Mouse (Mus musculus) olfactory bulb, adult 2 months (tissue): ENCODE results near the gene Rab44. TPM values are rescaled to one million over a fixed set of nuclear protein-coding genes. Genes with fewer than 3 reads are reported as not detected.

Experiments used
- H3K27ac ChIP-seq: fragments of 200-500 bp; 2 replicates; pipeline ENCODE4 v1.5.1; 2012; ENCODE audit warnings: low read depth, low read length; ENCODE audit not compliant: insufficient read depth
- H3K4me1 ChIP-seq: fragments of 200-500 bp; 2 replicates; pipeline ENCODE4 v1.6.1; 2012; ENCODE audit warnings: low read length; ENCODE audit not compliant: control insufficient read depth, insufficient read depth
- H3K4me3 ChIP-seq: fragments of 200-500 bp; 2 replicates; pipeline ENCODE4 v1.5.1; 2012; ENCODE audit warnings: mild to moderate bottlenecking, low read depth, low read length, moderate library complexity; ENCODE audit not compliant: insufficient read depth
- CTCF ChIP-seq: fragments of 200-500 bp; IDR thresholded peaks from 2 replicates; pipeline ENCODE4 v1.5.1; 2012; ENCODE audit warnings: low read depth, mild to moderate bottlenecking, low read length, moderate library complexity; ENCODE audit not compliant: insufficient read depth
- POLR2A ChIP-seq: fragments of 200-500 bp; IDR thresholded peaks from 2 replicates; pipeline ENCODE4 v1.6.1; 2012; ENCODE audit warnings: mild to moderate bottlenecking, low read depth, low read length, moderate library complexity; ENCODE audit not compliant: insufficient read depth
- WGBS: fragments of 180-500 bp; shearing (Covaris S2); methylation state at CpG from one replicate; pipeline ENCODE4 v1.1.7; 2018; 5-methylcytosine and 5-hydroxymethylcytosine counted together
- polyA plus RNA-seq: library from polyadenylated mRNA; stranded (reverse); fragments of >200 nt; gene quantifications from 2 replicates; pipeline ENCODE4 v1.2.4, GENCODE M21; 2012; ENCODE audit warnings: low replicate concordance; ENCODE audit not compliant: missing spikeins, insufficient read depth, insufficient read length

The Rab44 gene
- polyA plus RNA-seq, 1 experiment, result not detected

DNA sequence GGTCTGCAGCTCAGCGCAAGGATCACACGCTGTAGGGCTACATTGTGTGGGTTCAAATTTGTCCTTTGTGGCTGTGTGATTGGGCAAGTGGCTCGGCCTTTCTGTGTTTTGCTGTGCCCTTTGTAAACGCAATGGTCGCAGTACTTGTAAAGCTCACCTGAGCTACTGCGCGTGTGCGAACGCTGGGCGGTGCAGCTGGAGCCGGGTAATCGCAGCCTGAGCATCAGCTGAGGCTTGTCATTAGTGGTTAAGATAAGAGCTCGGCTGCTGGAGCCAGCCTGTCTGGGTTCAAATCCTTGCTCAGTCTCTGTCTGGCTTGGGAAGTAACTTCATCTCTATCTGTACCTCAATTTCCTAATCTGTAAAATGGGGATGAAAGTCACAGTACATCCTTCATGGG lies 39.9 kb upstream of the Rab44 start:
- TF ChIP-seq CTCF (no peak), POLR2A (no peak)
- H3K4me3 ChIP-seq, result no peak overlapping the region
- WGBS, result 90% methylated on average over 13 of the region's 13 CpGs
- H3K27ac ChIP-seq, result no peak overlapping the region
- H3K4me1 ChIP-seq, result peaks cover 46% of the 10 kb centered on the region

DNA sequence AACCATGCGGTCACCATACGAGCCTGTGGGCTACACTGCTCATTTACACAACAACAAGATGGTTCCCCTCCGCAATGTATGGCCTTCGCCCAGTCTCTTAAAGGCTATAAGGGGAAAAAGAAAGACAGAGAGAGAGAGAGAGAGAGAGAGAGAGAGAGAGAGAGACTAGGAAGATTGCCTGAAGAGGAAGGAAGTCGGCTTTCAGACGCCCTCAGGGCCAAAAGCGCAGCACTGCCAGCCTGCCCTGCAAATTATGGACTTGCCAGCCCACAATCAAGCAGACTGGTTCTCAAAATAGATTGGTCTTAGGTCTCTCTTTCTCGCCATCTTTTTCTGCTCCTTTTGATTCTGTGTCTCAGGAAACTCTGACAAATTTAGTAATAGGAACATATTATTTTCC lies 37.7 kb upstream of the Rab44 start:
- WGBS, result 55% methylated on average over 8 of the region's 8 CpGs
- peaks cover 48% of the 10 kb centered on the region for H3K4me1 ChIP-seq
- H3K27ac ChIP-seq, result 0 out of 2 replicates have a peak overlapping the region, but pooled peaks have one; percentile 14
- TF ChIP-seq POLR2A (no peak), CTCF (no peak)
- no peak overlapping the region for H3K4me3 ChIP-seq

DNA sequence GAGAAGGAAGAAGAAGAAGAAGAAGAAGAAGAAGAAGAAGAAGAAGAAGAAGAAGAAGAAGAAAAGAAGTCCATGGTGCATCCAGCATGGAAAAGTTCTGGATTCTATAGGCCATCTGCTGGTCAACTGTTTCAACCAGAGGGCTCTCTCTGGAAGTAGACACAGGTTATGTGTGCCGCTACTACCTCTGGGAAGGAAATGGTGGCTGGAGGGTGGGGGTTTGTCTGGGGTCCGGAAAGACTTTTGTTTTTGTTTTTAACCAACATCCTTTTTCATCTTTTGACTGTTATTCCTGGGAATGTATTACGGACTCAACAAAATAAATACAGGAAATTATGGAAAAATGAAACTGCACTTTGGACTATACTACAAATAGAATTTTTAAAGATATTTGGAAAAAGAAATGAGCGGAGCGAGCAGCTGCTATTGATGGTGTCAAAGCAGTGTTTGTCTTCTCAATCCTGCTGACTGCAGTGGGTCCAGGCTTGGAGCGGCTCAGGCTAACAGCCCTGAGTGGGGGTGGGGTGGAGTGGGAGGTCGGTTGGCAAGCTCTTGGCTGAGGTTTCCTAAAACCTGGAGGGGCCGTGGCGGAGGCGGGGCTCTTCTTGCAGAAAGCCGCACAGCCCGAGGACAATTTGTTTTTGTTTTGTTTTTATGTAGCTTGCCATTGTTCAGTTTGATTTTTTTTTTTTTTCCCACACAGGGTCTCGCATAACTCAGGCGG lies 36.0 kb upstream of the Rab44 start:
- Histone ChIP-seq H3K27ac (no peak overlapping the region), H3K4me1 (peaks cover 48% of the 10 kb centered on the region), H3K4me3 (no peak overlapping the region; the same call in 1 of the 2 replicates)
- WGBS, result 25% methylated on average over 14 of the region's 14 CpGs
- TF ChIP-seq POLR2A (no peak), CTCF (no peak)

DNA sequence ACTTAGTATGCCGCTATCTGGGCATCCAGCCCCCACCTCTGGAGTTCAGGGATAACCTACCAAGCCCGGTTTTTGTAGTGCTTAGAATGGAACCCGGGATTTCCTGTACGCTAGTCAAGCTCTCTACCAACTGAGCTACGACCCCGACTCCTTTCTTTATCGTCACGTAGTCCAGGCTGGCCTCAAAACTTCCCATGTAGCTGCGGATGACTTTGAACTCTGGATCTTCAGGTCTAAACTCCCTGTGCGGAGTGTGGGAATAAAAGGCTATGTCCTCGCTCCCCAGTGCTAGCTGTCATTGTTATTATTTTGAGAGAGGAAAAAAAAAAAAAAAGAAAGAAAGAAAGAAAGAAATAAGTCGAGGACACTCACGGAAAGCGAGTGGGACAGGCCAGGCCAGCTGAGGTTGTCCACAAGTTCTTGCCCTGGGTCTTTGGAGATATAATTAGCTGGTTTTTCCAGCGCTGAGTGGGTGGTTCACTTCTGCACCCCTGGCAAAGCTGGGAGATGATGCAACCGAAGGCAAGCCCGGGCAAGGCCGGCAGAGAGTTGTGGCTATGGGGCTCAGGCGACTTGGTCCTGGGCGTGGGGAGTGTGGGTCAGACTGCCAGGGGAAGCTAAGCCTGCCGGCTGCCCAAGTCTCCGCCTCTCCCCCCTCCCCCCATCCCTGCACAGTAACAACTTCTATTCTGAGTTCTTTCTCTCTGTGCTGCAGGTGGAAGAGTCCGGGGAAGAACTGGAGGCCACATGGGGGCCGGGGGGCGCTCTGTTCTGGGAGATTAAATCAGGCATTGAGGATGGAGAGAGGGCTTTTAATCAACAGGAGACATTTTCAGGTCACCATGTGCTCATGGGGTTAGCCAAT lies 35.2 kb upstream of the Rab44 start:
- Histone ChIP-seq H3K27ac (no peak overlapping the region), H3K4me1 (peaks cover 42% of the 10 kb centered on the region), H3K4me3 (no peak overlapping the region; the same call in 1 of the 2 replicates)
- 15% methylated on average over 25 of the region's 25 CpGs for WGBS
- TF ChIP-seq POLR2A (no peak), CTCF (no peak)

DNA sequence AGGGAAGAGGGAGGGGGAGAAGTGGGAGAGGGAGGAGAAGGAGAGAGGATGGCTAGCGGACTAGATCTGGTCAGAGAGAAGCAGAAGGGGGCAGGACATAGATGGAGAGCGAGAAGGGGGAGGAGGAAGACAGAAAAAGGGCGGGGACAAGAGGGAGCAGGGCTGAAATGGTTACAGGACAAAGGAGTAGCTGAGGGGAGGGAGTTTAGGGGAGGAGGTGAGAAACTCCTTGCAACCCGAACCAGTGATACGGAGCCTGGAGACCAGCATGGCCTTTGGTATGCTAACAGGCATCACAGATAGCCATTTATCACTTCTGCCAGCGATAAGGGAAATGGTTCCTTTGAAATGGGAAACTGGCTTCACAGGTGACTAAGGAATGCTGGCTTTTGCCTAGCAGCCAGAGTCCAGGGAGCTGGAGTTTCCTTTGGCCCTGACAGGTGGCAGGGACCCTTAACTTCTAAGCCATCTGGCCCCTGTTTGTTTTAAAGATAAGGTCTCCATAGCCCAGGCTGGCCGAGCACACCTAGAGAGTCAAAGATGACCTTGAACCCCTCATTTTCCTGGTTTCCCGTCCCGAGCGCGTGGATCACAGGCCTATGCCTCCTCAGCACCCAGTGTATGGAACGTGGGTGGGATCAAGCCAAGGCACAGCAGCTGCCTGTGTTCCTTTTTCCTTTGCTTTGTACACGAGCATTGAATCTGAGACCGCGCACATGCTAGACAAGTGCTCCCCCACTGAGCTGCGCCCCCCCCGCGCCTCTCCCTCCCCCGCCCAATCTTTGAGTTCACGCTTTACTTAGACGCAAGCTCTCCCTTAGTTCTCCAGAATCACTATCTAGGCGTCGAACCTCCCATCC lies 33.0 kb upstream of the Rab44 start:
- no peak for TF ChIP-seq CTCF
- no peak for TF ChIP-seq POLR2A
- no peak overlapping the region for H3K4me3 ChIP-seq
- WGBS, result 32% methylated on average over 23 of the region's 23 CpGs
- peaks cover 37% of the 10 kb centered on the region for H3K4me1 ChIP-seq
- peak overlapping the region; percentile 67 for H3K27ac ChIP-seq

DNA sequence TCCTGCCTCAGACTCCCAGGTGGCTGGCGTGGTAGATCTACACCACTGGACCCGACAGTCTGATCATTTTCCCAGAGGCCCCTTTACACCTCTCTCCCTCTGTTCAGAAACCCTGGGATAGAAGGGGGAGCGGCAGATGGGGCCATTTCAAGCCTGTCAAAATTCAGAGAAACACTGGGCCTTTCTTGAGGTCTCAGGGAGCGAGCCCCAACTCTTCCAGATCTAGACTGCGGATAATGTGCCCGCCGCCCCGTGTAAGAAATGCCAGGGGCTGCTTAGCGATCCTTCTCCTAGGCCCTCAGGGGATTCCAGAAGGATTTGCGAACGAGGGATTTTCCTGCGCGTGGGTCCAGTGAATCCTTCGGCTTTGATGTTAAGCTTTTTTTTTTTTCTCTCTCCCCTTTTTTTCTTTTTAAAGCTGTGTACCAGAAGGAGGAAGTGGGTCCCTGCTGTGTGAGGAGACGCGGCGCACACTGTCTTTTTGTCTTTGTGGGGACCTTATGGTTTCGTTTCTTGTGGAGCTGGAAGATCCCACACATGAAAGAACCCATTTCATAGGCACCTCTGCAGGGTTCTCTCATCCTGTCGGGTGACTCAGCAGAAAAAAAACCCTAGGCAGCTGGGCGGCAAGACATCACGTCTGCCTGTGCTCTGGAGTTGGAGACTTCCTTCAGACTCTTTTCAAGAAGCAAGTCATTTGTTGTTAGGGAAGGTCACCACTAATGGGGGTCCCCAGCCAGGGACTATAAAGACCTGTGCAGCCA lies 32.1 kb upstream of the Rab44 start:
- Histone ChIP-seq H3K27ac (peak overlapping the region; percentile 64), H3K4me1 (peaks cover 33% of the 10 kb centered on the region), H3K4me3 (no peak overlapping the region)
- TF ChIP-seq CTCF (no peak), POLR2A (no peak)
- 17% methylated on average over 21 of the region's 21 CpGs for WGBS

DNA sequence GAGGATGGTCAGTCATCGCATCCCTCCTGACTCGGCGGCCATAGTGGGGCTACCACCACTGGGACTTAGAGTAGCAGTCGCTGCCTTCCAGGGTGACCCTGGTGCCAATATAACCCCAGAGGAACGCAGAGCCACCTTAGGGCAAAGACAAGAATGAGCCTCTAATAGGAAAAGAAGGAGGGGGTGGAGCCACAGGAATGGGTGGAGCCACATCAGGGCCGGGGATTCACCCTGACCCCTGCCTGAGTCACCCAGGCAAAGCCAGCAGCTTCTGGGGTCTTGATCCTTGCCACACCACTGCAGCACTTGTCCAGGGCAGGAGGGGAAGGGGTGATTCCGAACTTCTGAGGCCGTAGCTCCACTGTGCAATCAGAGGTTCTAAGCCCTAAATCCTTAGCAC lies 30.4 kb upstream of the Rab44 start:
- no peak for TF ChIP-seq POLR2A
- TF ChIP-seq CTCF, result no peak
- peaks cover 27% of the 10 kb centered on the region for H3K4me1 ChIP-seq
- 93% methylated on average over 8 of the region's 8 CpGs for WGBS
- H3K27ac ChIP-seq, result no peak overlapping the region
- H3K4me3 ChIP-seq, result no peak overlapping the region

DNA sequence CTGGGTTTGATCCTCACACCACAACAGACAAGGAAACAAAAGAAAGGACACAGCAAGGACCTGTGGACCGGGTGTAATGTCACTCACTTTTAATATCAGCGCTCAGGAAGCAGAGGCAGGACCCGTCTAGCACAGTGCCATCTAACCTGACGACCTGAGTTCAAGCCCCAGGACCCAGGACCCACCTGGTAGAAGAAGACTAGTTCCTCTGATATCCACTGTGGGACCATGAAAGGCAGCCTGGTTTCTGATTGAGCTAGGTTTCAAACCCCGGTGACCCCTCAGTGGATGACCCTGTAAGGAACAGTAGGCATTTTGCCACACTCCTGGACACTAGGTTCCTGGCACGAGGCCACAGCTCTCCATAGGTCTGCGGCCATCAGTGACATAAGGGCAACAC lies 29.3 kb upstream of the Rab44 start:
- WGBS, result 92% methylated on average over 7 of the region's 7 CpGs
- Histone ChIP-seq H3K4me3 (no peak overlapping the region), H3K27ac (no peak overlapping the region), H3K4me1 (peaks cover 20% of the 10 kb centered on the region)
- TF ChIP-seq POLR2A, result no peak
- TF ChIP-seq CTCF, result no peak
